Mouse (Mus musculus): Measurements from ENCODE around the gene Ccser2. TPM values are rescaled to one million over a fixed set of nuclear protein-coding genes. Genes with fewer than 3 reads are reported as not detected.
A peak's percentile ranks its signal among the peaks of the same experiment; 100 is the strongest.

Gene Ccser2
- polyA plus RNA-seq, 1 experiment from 2014 or later: 37.6 TPM

- Histone ChIP-seq H3K4me1 (no peaks in the 10 kb centered on the region), H3K27me3 (no peaks in the 10 kb centered on the region), H3K9ac (no peak overlapping the region), H3K9me3 (no peaks in the 10 kb centered on the region), H3K4me3 (replicated peaks) (no peak overlapping the region), H3K4me2 (no peak overlapping the region), H3K27ac (no peak overlapping the region), H3K36me3 (replicated peaks) (0 out of 2 replicates have a peak, but pooled peaks cover 6% of the 10 kb centered on the region)
- WGBS: 85% methylated on average over 10 of the region's 10 CpGs
- no peak for ATAC-seq (ENCODE audit: low FRiP score)
Measured at GRCm38 (mm10) chr14:36932638-36933382, 35.8 kb downstream of the Ccser2 start.

DNA sequence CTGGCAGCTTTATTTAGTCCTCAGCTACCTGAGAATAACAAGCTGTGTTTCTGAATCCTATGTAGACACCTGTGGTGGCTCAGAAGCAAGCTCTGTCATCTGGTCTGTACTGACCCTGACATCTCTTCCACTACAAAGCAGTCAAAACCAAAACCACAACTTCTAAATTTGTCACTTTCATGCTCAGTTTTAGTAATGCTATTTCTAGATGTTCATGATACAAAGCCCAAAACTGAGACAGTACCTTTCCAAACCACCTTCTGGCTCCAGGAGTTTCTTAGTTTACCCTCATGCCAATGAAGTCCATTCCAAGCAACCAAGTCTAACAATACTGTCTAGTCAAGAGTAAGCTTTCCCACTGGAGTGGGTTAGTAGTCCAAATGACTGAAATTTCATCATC is 36.5 kb downstream of the Ccser2 start:
- H3K9me3 ChIP-seq: no peaks in the 10 kb centered on the region
- H3K4me1 ChIP-seq: no peaks in the 10 kb centered on the region
- 0 out of 2 replicates have a peak, but pooled peaks cover 6% of the 10 kb centered on the region for H3K36me3 ChIP-seq (replicated peaks)
- H3K9ac ChIP-seq: no peak overlapping the region
- no peak overlapping the region for H3K4me2 ChIP-seq
- H3K27me3 ChIP-seq: no peaks in the 10 kb centered on the region
- no peak overlapping the region for H3K4me3 ChIP-seq (replicated peaks)
- H3K27ac ChIP-seq: no peak overlapping the region
- no peak for ATAC-seq (ENCODE audit: low FRiP score)

GRCm38 (mm10) chr14:36923383-36923782 is 45.2 kb downstream of the Ccser2 start:
- Histone ChIP-seq H3K9ac (no peak overlapping the region), H3K4me2 (no peak overlapping the region), H3K27me3 (no peaks in the 10 kb centered on the region), H3K9me3 (no peaks in the 10 kb centered on the region), H3K36me3 (replicated peaks) (no peaks in the 10 kb centered on the region; the same call in 1 of the 2 replicates), H3K4me3 (replicated peaks) (no peak overlapping the region), H3K27ac (no peak overlapping the region), H3K4me1 (no peaks in the 10 kb centered on the region)
- ATAC-seq (ENCODE audit: low FRiP score): no peak
- WGBS: 92% methylated on average over 3 of the region's 3 CpGs

DNA sequence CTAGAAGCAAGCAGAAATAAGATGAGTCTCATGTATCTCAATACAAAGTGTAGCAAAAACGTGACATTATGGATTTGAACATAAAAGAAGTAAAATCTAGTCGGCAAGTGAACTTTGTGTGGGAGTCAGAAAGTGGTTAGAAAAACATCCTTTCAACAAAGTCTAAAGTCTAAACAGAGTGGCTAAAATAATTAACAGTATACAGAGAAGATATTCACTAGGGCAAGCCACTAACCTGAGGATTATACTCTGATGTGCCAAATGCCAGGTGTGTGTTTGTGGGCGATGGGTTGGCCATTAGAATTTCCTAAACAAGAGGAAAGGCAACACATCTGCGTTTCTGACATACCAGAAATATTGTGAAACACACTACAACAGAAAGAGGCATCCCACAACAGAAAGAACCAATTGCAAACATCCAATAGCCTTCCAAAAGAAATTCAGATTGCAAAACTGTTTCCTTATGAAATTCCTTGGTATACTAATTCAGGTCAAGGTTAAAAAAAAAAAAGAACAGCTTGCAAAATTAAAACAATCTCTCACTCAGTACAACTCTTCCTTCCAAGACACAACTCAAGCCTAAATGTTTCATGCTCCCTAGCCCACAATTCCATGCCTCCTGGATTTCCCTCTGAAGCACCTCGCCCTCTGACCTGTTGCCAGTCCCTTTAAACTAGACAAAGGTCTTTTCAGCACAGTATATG is 47.1 kb downstream of the Ccser2 start:
- ATAC-seq (ENCODE audit: low FRiP score): no peak
- no peaks in the 10 kb centered on the region for H3K27me3 ChIP-seq
- no peaks in the 10 kb centered on the region for H3K4me1 ChIP-seq
- H3K27ac ChIP-seq: no peak overlapping the region
- no peaks in the 10 kb centered on the region; the same call in 1 of the 2 replicates for H3K36me3 ChIP-seq (replicated peaks)
- H3K9me3 ChIP-seq: no peaks in the 10 kb centered on the region
- WGBS: 94% methylated on average over 5 of the region's 5 CpGs
- H3K4me3 ChIP-seq (replicated peaks): no peak overlapping the region
- H3K9ac ChIP-seq: no peak overlapping the region
- H3K4me2 ChIP-seq: no peak overlapping the region

DNA sequence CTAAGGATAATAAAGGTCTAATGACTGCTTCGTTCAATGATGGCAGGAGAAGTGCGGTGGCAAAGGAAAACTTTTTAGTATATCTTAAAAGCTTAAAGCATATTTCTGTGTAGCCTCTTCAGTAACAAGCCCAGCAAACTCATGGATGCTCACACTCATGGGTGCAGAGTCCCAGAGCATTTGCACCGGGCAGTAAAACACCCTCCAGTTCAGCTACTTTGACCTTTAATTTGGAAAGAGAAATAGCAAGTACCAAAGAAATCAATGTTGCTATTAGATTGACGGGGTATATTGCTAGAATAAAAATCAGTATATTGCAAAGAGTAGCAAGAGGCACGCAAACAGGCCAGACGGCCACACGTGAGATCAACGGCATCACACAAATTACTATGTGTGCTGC is 48.7 kb downstream of the Ccser2 start:
- H3K4me3 ChIP-seq (replicated peaks): no peak overlapping the region
- H3K27ac ChIP-seq: no peak overlapping the region
- no peaks in the 10 kb centered on the region for H3K4me1 ChIP-seq
- ATAC-seq (ENCODE audit: low FRiP score): no peak
- H3K36me3 ChIP-seq (replicated peaks): no peaks in the 10 kb centered on the region; the same call in 1 of the 2 replicates
- WGBS: 93% methylated on average over 8 of the region's 8 CpGs
- no peak overlapping the region for H3K4me2 ChIP-seq
- no peaks in the 10 kb centered on the region for H3K9me3 ChIP-seq
- no peak overlapping the region for H3K9ac ChIP-seq
- H3K27me3 ChIP-seq: no peaks in the 10 kb centered on the region

- no peaks in the 10 kb centered on the region for H3K27me3 ChIP-seq
- no peaks in the 10 kb centered on the region for H3K9me3 ChIP-seq
- no peaks in the 10 kb centered on the region for H3K4me1 ChIP-seq
- no peaks in the 10 kb centered on the region; the same call in 1 of the 2 replicates for H3K36me3 ChIP-seq (replicated peaks)
- ATAC-seq (ENCODE audit: low FRiP score): peak; percentile 51; the same call in 1 of the 2 replicates
- no peak overlapping the region for H3K9ac ChIP-seq
- no peak overlapping the region for H3K4me3 ChIP-seq (replicated peaks)
- no peak overlapping the region for H3K4me2 ChIP-seq
- peak overlapping the region; percentile 61; the same call in 1 of the 2 replicates for H3K27ac ChIP-seq
- 58% methylated on average over 13 of the region's 13 CpGs for WGBS
Measured at GRCm38 (mm10) chr14:36919146-36919545, 49.4 kb downstream of the Ccser2 start.

DNA sequence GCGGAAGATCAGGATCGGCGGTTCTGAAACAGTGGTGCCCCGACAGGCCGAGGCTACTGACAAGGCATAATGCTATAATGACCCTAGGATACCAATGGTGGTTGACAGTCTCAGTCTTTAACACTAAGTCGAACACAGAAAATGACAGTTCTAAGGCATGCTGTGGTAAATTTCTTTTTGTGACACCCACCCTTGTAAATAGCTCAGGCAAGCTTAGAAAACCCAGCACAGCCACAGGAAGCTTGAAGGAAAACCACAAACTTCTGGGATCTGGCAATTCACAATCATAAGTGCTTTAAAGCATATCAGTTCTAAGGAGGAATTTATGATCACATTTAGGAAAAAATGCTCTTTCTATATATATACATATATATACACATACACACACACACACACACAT is 53.4 kb downstream of the Ccser2 start:
- no peak overlapping the region for H3K27ac ChIP-seq
- no peaks in the 10 kb centered on the region for H3K9me3 ChIP-seq
- no peak overlapping the region for H3K9ac ChIP-seq
- H3K4me3 ChIP-seq (replicated peaks): no peak overlapping the region
- no peak overlapping the region for H3K4me2 ChIP-seq
- ATAC-seq (ENCODE audit: low FRiP score): no peak
- H3K27me3 ChIP-seq: no peaks in the 10 kb centered on the region
- 93% methylated on average over 6 of the region's 6 CpGs for WGBS
- H3K4me1 ChIP-seq: peaks cover 3% of the 10 kb centered on the region; the same call in 1 of the 2 replicates
- H3K36me3 ChIP-seq (replicated peaks): 0 out of 2 replicates have a peak, but pooled peaks cover 2% of the 10 kb centered on the region

DNA sequence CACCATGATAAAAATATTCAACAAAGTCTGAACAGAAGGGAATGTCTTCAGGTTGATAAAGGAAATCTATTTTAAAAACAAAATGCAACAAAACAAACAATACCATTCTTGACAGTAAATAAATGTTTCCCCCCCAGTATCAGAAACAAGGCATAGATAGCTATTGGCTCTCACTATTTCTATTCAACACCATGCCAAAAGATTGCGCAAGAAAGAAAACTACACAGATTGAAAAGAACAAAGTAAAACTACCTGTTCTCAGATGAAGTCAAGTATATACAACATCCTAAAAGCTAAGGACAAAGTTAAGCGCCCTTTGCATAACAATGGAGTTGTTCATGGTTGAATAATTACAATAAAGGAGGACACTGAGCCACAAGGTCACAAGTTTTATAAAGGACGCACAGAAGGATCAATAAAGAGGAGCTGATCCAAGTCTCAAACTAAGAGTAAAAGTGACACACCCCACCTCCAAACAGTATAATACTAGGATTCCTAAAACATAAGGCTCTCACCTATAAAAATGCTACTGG is 54.0 kb downstream of the Ccser2 start:
- no peaks in the 10 kb centered on the region for H3K9me3 ChIP-seq
- H3K4me3 ChIP-seq (replicated peaks): no peak overlapping the region
- WGBS: 78% methylated on average over 3 of the region's 3 CpGs
- no peak for ATAC-seq (ENCODE audit: low FRiP score)
- no peak overlapping the region for H3K4me2 ChIP-seq
- H3K36me3 ChIP-seq (replicated peaks): 0 out of 2 replicates have a peak, but pooled peaks cover 3% of the 10 kb centered on the region
- H3K27ac ChIP-seq: no peak overlapping the region
- no peak overlapping the region for H3K9ac ChIP-seq
- no peaks in the 10 kb centered on the region for H3K27me3 ChIP-seq
- peaks cover 3% of the 10 kb centered on the region; the same call in 1 of the 2 replicates for H3K4me1 ChIP-seq

DNA sequence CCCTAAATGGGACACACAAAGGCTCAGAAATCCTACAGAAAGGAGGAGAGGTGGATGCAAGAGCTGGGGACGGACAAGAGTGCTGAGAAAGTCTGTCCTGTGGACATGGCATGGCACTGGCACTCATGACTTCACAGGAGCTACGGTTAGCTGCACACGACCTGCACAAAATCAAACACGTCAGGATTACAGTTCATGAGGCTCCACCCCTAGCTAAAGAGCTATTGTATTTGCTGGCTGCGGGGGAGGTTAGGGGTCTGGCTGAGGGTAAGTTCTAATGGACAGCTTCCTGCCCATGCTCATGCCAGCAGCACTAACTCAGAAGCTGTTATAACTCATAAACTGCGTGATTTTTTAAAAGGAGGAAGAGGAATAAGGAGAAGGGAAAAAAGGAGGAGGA is 56.8 kb downstream of the Ccser2 start:
- no peak overlapping the region for H3K9ac ChIP-seq
- no peak for ATAC-seq (ENCODE audit: low FRiP score)
- no peaks in the 10 kb centered on the region for H3K9me3 ChIP-seq
- H3K4me2 ChIP-seq: no peak overlapping the region
- no peak overlapping the region for H3K4me3 ChIP-seq (replicated peaks)
- peaks cover 3% of the 10 kb centered on the region; the same call in 1 of the 2 replicates for H3K4me1 ChIP-seq
- no peak overlapping the region for H3K27ac ChIP-seq
- H3K36me3 ChIP-seq (replicated peaks): 0 out of 2 replicates have a peak, but pooled peaks cover 10% of the 10 kb centered on the region
- H3K27me3 ChIP-seq: no peaks in the 10 kb centered on the region
- WGBS: 59% methylated on average over 6 of the region's 6 CpGs

- Histone ChIP-seq H3K9me3 (no peaks in the 10 kb centered on the region), H3K27me3 (no peaks in the 10 kb centered on the region), H3K9ac (no peak overlapping the region), H3K4me2 (no peak overlapping the region), H3K4me1 (peaks cover 5% of the 10 kb centered on the region), H3K4me3 (replicated peaks) (no peak overlapping the region), H3K36me3 (replicated peaks) (0 out of 2 replicates have a peak, but pooled peaks cover 10% of the 10 kb centered on the region), H3K27ac (peak overlapping the region; percentile 56; the same call in 1 of the 2 replicates)
- ATAC-seq (ENCODE audit: low FRiP score): no peak
- 75% methylated on average over 11 of the region's 11 CpGs for WGBS
Measured at GRCm38 (mm10) chr14:36905809-36906522, 62.6 kb downstream of the Ccser2 start.

- Histone ChIP-seq H3K27ac (no peak overlapping the region), H3K9ac (no peak overlapping the region), H3K4me2 (no peak overlapping the region), H3K27me3 (no peaks in the 10 kb centered on the region), H3K4me1 (peaks cover 5% of the 10 kb centered on the region), H3K4me3 (replicated peaks) (no peak overlapping the region), H3K36me3 (replicated peaks) (0 out of 2 replicates have a peak, but pooled peaks cover 13% of the 10 kb centered on the region), H3K9me3 (no peaks in the 10 kb centered on the region)
- ATAC-seq (ENCODE audit: low FRiP score): no peak
- WGBS: 90% methylated on average over 1 of the region's 1 CpGs
Measured at GRCm38 (mm10) chr14:36904206-36904605, 64.4 kb downstream of the Ccser2 start.

DNA sequence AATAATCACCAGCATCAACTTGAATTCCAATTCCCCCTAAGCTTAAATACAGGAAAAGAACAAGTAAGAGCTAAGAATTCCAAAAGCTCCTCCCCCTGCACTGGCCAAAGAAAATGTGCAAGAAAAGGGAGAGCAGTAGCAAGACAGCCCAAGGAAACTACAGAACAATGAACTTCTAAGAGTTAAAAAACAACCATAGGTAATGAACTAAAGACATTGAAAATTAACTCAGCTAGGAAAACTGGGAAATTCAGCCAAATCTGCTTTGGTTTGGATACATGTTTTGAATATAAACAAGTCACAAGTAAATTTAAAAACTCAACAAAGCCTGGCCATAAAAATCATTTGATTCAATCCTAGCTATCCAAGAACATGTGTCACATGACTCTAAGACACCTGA is 67.7 kb downstream of the Ccser2 start:
- Histone ChIP-seq H3K36me3 (replicated peaks) (0 out of 2 replicates have a peak, but pooled peaks cover 6% of the 10 kb centered on the region), H3K4me3 (replicated peaks) (no peak overlapping the region), H3K9ac (no peak overlapping the region), H3K4me1 (peaks cover 2% of the 10 kb centered on the region), H3K9me3 (no peaks in the 10 kb centered on the region), H3K27me3 (no peaks in the 10 kb centered on the region), H3K4me2 (no peak overlapping the region), H3K27ac (no peak overlapping the region)
- no peak for ATAC-seq (ENCODE audit: low FRiP score)
